Mouse (Mus musculus) spleen, adult 18-20 months (tissue): ENCODE data around the gene Kat8.
"Not testable (repeated sequence)": the region's sequence is repeated elsewhere in the genome, so short reads cannot be mapped to it uniquely, and the experiment has no call there.

Experiments used
- DNase-seq, 2 experiments: peaks; one replicate each; pipeline ENCODE4 v3.0.0; 2022; ENCODE audit warnings: mixed read lengths in 2 of 2

The Kat8 gene

DNA sequence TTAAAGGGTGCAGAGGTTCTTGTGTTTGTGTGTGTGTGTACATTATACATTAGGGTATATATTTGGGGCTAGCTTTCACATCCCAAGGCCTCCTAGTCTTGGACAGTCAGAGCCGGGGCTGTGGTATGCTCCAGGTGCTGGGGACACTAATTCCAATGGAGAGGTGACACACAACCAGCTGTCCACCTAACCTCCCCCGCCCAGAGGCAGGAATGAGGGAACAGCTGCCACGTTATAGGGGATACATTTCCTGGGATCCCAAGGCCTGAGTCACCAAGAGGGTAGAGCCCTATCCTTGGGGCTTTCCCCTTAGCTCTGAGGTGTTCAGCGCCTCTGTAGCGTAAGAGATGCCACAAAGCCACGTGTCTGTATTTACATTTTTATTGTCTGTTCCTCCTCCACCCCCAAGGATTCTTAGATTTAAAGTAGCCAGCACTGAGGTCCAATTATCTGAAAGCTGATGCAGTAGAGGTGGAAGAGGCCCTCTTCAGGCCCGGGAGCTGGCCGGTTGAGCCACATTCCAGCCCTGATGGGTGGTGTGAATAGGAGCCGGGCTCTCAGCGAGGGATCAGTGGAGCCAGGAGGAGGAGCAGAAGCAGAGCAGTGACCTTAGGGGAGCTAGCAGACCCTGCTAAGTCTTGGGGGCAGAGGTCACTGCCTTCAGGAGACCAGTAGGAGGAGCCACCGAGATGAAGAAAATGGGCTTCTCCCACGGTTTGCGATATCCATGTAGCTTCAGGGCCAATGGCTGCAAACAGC is 20.1 kb downstream of the Kat8 start:
- no peak for DNase-seq

DNA sequence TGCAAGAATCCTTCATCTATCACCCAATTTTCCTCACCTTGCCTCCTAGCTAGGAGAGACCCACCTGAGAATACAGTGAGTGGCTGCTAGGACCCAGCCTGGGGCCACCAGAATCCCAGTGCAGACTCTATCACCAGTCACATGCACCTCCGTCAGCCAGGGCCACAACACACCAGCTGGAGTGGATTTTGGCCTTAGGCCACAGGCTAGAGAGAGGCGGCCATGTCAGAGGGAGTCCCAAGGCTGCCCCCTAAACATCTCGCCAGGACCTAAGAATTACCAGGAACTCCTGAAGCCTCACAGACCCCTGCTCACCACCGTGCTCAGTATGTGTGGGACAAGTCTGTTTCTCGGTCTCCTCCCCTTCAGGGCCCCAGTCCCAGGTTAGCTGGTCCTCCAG is 21.8 kb downstream of the Kat8 start:
- no peak for DNase-seq

DNA sequence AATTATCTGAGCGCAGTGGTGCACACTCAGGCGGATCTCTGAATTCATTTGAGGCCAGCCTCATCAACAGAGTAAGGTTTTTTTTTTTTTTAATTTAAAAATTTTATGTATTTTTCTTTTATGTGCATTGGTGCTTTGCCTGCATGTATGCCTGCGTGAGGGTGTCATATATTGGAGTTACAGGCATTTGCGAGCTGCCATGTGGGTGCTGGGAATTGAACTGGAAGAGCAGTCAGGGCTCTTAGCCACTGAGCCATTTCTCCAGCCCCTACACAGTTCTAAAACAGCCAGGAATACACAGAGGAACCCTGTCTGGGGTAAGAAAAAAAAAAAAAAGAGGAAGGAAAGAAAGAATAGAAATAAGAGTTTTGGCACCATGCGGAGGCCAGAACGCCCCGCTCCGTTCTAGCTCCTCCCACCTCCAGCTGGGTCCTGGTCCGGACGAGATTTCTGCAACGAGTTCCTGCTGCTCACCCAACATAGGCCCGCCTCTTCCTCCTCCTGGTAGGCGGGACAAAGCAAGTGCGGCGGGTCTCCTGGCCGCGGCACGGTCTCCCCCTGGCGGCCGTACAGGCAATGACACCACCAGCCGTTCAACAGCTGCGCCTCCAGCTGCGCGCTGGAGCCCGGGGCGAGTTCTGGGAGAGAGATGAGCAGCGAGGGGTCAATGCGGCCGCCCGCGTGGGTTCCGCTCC is 22.9 kb downstream of the Kat8 start:
- peak; percentile 91 to 94 for DNase-seq

DNA sequence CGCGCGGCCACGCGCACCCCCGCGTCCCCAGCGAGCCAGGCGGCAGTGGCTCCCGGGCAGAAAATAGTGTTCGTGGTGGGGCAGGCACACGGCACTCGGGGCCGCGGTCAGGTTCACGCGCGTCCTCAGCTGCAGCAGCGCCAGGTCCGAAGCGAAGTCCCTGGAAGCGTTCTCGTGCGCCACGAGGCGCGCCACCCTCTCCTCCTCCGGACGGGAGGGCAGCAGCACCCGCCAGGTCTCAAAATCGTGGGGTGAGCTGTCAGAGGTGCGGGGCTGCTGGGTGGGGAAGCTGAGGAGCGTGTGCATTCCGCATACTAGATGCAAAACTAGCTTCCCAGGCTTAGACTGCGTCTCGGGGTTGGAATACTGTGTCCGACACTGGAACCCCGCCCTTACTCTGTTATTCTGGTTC is 23.4 kb downstream of the Kat8 start:
- DNase-seq = no peak

DNA sequence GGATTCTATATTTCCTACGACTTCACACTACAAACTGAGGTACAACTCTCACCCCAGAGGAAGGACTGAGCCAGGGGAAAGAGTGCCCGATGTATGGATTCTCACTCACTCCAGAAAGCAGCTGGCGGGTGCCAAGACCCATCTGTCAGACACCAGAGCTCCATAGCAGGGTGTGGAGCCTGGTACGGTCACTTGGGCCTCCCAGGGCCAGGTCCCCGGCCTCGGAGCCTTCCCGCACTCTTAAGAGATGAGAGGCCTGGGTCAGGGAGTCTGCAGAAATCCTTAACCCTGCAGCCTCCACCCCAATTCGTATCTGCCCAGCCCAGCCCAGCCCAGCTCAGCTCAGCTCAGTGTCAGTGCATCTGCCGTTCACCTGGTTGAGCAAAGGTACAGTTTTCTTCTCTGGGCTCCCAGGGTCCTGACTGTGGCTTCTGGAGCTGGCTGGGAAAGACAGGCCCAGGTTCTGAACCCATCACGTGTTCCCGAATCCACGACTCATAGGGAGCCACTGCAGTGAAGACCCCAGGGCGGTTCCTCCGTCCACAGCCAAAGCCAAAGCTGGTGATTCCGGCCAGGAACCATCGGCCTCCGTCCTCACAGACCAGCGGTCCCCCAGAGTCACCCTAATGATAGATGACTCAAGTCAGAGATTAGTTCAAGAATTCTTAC is 24.0 kb downstream of the Kat8 start:
- DNase-seq = no peak

DNA sequence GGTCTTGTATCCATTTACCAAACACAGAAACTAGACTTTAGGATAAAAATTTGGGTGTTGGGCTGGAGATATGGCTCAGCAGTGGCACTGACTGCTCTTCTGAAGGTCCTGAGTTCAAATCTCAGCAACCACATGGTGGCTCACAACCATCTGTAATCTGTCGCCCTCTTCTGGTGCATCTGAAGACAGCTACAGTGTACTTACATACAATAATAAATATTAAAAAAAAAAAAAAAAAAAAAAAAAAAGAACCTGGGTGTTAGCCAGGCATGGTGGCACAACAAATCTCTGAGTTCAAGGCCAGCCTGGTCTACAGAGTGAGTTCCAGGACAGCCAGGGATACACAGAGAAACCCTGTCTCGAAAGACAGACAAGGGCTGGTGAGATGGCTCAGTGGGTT is 29.8 kb downstream of the Kat8 start:
- not testable (repeated sequence) for DNase-seq

DNA sequence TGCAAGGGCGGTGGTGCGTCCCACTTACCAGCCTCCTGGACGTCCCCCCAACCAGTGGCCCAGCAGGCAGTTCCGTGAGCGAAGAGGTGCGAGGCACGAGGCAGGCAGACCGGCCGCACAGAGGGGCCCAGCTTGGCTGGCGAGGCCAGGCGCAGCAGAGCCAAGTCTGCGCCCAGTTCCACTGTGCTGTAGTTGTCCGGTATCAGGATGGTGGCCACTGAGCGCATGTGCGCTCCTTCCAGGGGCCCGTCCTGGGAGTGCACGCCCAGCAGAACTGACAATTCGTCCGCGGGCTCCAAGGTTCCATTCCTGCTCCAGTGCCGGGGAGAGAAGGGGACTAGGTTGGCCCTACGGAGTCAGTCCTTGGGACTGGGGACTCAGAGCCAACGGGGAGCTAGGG is 32.3 kb downstream of the Kat8 start:
- DNase-seq = no peak

DNA sequence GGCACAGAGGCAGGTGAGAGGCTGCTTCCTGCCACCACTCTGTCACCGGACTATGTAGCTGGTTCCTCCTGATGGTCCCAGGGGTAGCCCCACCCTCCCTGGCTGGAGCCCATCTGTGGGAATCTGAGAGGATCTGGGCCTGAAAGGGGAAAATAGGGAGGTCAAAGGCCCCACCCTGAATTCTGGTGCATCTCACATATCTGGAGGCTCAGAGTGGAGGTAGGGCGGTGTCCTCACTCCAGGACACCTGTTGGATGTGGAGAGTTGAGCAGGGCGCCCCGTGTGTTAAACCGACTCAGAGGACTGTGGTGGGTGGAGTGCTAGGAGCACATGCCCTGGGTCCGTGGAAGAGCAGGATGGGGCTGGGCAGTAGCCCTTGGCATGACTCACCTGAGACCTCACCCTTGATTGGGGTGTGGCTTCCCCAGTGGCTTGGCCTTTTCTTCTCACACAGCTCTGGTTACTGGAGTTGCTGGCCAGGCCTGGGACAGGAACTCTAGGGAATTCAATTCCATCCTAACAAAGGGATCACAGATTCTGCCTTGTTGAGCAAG is 34.2 kb downstream of the Kat8 start, which contains the start of gene Prss36:
Prss36 (minus strand) TSS at position 256 of the 554 bp plus-strand sequence.
- DNase-seq = no peak

DNA sequence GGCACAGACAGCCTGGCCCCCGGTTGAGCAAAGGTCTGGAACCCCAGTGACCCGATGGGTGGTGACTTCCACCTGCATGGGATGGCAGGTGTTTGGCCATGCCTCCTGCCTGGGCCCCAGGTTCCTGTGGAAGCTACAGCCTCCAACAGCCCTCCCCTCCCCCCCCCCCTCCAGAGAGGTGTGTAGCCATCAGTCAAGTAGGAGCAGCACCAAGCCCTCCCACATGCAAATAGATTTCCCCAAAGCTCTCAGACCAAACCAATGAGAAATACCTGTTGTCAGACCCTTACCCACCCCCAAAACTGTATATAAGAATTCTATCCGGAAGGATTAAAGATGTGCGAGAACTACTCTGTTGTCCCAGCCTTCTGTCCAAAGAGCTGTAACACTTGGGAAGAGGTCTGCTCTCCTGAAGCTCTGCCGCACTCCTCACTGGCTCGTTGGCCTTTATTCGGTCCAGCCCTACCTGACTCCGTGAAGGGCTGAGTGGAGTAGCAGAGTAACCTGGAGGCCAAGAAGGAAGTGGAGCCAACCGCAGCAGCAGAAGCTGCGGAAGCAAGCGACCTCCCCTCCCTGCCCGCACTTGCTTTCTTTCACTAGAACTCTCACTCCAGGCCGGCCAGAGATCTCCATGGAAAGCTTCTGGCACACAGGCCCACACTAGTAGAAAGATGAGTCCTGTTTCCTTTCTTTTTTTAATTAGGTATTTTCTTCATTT is 40.7 kb downstream of the Kat8 start:
- no peak for DNase-seq

DNA sequence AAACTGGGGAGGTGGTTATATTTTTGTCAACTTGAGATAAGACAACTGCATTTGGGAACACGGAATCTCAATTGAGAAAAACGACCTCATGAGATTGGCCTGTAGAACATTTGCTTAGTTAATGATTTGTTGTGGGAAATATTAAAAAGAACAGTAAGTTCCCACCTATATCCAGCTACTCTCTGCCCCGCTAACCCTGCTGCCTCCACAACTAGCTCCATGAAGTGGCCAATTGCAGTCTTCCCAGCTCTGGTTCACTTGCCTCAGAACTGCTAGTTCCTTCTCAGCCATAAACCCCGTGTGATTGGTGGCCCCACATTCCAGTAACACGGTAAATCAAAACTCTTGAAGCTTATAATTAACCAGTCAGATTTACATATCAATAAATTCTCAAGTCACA is 47.0 kb downstream of the Kat8 start:
- no peak for DNase-seq

DNA sequence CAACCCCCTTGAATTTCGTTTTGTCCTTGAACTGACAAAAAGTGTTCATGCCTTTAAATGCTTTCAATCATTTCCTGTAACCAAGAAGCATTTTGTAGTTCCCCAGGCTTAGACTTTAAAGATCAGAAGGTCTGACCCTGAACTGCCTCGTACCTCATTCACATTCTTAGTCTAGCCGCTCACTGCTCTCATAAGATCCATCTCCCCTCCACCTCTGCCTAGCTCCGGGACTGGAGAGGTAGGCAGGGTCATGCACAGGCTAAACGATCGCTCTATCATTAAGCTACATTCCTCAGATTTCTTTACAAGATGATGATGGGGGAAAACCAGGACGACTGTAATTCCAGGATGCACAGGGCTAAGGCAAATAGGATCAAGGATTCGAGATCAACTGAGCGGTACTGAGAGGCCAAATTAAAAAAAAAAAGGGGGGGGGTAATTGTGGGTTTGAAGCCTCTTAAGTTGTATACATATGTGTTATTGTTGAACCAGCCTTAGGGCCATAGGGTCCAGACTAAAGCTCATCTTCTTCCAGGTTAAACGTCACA is 54.1 kb downstream of the Kat8 start:
- DNase-seq = no peak

DNA sequence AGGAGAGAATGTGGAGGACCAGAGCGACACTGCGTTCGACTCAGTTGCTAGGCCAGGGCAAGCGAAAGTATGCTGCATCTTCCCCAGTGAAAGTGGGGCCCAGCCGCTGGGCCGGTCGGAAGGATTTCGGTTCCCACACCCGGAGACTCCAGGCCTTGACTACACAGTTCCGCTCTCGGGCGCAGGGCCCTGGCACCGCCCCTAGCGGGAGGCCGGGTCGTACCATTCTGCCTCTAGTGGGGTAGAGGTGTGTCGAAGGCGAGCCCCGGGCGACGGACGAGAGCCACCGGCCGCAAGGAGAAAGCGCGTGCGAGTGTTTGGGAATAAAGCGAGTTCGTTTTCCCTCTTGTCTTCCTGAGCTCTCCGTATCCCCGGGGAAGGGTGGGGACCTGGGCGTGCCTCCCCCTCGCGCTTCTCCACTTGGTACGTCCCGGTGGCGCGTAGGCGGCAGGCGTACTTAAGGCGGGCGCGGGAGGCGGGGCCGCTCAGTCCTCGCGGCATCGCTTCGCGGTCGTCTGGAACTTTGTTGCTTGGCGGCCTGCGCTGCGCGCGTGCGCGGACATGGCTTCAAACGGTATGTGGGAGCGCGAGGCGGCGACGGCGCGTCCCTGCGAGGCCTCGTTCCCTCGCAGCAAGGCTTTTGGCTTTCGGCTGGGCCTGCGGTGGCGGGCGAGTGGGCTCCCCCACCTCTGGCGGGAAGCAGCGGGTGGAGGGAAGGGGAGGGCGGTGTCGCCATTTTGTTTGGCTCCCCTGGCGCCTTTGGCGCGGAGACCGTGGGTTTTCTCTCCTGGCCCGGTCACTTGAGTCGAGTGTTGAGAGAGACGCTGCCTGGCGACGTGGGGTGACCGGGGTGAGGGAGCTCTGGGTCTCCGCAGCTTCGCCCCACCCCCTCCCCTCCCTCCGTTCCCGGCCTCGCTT is 54.9 kb downstream of the Kat8 start, which contains the start of gene Fus:
Fus (plus strand) TSS at position 454 of the 918 bp plus-strand sequence.
- DNase-seq = peak; percentile 90 to 96

DNA sequence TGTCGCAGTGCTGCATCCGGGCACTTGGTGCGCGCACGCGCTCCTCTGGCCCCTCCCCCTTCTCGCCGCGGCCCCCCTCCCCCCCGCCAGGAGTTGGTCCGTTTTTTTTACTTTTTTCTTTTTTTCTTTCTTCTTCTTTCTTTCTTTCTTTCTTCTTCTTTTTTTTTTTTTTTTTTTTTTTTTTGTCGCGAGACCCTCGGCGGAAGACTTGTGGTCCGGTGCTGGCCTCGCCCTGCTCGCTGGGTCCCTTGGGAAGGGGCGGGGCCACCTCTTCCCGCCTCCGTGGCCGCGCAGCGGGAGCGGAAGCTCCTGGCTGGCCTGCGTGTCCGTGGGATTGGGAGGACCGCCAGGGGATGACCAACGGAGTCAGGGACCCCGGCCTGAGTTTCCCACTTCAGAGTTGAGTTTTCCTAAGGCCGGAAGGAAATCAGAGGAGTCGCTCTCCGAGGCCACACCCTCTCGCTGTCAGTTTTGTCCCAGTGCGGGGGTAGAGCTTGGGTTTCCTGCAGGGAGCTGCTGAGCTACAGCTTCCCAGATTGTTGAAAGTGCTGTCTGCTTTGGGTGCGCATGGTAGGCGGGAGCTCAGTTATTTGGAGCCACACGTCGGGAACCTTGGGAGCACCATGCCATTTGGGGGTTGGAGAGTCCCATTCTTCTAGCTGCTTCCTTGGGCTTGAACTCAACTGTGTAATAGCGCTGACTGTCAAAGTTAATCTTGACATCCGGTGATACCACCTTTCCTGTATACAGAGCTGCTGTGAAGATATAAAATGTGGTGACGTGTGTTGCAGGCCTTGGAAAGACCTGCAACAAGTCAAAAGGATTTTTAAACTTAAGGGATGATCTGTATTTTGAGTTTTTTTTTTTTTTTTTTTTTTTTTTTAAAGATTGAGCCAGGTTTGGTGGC is 55.9 kb downstream of the Kat8 start:
- peak; percentile 71 to 76 for DNase-seq

DNA sequence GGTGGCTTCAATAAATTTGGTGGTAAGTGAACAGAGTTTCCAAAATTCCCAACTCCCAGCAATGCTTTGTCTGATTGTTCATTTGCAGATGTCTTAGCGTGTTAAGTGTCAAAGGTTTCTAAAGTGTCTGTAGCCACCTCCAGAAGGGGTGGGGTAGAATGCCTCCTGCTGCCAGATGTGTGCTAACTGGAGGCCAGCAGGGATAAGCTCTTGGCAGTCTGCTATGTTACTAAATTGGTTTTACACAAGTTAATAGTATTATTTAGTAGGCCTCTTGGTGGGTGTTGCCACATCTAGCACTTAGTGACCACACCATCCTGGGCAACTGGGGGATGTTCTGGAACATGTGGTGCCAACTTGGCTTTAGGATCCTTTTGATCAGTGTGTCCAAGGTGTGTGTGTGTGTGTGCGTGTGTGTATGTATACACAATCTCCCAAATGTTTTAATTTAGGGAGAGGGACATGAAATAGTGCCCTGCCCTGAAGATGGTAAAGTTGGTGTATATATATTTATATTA is 62.2 kb downstream of the Kat8 start:
- no peak for DNase-seq
